Mouse (Mus musculus): ENCODE measurements around the gene Tspan4. TPM values are rescaled to one million over a fixed set of nuclear protein-coding genes. Genes with fewer than 3 reads are reported as not detected.

Gene Tspan4
- 10 to 100 TPM in 2 of 4 experiments, 1 to 10 TPM in 2; 8.1 to 15.1 (median 11.9) TPM for total RNA-seq (2022)

DNA sequence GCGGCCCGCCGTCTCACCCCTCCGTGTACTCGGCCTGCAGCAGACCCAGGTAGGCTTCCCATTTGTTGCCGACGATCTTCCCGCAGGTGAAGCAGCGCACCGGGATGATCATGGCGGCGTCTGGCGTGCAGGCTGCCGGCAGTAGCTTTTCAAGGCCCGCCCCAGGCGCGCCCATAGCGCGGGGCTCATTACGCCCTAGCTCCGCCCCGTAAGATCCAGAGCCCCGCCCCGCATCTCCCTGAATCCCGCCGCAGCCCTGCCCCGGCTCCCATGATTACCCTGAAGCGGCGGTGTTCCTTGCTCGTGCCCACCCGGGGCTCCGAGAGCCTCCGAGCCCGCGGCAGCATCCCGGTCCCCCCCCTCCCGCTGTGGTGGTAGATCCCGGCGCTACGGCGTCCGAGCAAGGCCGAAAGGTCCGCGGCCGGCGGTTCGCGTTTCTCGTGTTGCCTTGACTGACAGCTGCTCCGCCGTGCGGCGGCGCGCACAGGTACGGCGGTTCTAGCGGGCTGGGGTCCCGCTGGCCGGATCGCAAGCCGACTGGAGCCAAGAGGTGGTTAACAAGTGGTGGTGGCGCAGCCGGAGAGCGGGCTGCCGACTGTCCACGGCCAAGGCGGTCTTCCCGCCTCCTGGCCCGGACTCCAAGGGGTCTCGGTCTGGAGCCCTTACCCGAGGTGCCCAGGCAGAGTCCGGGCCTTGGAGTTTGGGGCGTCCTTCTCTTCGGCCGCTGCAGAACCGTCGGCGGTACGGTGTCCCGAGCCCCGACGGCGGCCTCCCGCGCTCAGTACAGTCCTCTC is at the start of gene Tspan4, which contains the start of gene Polr2l:
Tspan4 (plus strand) TSS at position 230 of the 794 bp plus-strand sequence.
Polr2l (minus strand) TSS at position 122 of the 794 bp plus-strand sequence.
- DNase-seq (ENCODE audit: low spot score in 2 of 2), result peak; percentile 75 to 82

GRCm38 (mm10) chr7:141426948-141427730 is 47.9 kb upstream of the Tspan4 start:
- DNase-seq (ENCODE audit: low spot score in 2 of 2), result no peak

GRCm38 (mm10) chr7:141428701-141429100 is 46.3 kb upstream of the Tspan4 start:
- no peak for DNase-seq (ENCODE audit: low spot score in 2 of 2)

DNA sequence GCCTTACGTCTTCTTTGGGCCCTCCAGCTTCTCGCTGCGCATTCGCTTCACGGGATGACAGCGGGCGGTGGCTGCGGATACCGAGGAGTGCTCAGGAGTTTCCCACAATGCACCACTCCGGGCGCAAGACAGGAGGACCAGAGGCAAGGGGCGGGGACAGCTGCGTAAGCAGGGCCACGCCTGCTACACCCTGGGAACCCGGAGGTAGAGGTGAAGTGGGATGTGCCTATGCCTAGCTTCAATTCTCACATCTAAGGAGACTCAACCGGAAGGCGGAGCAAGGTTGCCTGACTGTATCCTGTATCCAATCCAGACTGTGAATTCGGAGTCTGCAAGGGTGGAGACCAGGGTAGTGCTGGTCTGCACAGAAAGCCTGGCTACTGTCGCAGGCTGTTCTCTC is 45.7 kb upstream of the Tspan4 start, which contains the start of gene Cend1:
Cend1 (minus strand) TSS at position 182 of the 400 bp plus-strand sequence.
- no peak for DNase-seq (ENCODE audit: low spot score in 2 of 2)

- no peak for DNase-seq (ENCODE audit: low spot score in 2 of 2)
Measured at GRCm38 (mm10) chr7:141429840-141430584, 45.0 kb upstream of the Tspan4 start.

- DNase-seq (ENCODE audit: low spot score in 2 of 2), result no peak
Measured at GRCm38 (mm10) chr7:141430585-141431240, 44.3 kb upstream of the Tspan4 start.

DNA sequence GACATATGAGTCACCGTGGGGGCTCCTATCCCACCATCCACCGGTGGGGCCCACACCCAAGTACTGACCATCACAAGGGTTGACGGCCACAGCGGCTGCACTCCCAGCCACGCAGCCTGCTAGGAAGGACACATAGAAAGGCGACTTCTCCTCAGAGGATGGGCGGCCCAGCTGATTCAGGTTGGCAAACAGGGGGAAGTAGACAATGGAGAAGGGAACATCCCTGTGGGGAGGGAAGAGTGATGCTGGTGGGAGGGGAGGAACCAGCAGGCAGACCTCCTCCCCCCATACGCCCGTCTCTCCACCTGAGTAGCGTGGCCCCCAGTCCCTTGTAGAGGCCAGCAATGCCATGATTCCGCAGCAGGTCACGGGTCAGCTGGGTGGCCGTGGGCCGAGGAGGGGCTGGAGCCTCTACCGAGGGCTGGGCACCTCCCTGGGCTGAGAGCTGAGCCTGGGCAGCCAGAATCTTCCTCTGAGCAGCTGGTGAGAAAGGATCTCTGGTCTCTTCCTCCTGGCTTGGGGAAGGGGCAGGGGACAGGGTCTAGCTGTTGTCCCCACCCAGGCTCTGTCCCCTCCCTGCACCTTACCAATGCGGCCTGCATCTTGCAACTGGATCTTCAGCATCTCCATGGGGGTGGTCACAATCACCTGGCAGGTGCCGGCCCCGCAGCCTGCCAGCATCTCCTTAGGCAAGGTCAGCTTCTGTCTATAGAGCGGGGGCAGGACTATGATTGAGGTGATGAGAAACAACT is 43.4 kb upstream of the Tspan4 start:
- DNase-seq (ENCODE audit: low spot score in 2 of 2), result no peak

- no peak for DNase-seq (ENCODE audit: low spot score in 2 of 2)
Measured at GRCm38 (mm10) chr7:141432186-141432611, 42.8 kb upstream of the Tspan4 start.

GRCm38 (mm10) chr7:141432741-141433516 is 42.1 kb upstream of the Tspan4 start:
- DNase-seq (ENCODE audit: low spot score in 2 of 2), result no peak

GRCm38 (mm10) chr7:141433517-141434400 is 41.3 kb upstream of the Tspan4 start:
- DNase-seq (ENCODE audit: low spot score in 2 of 2), result no peak

GRCm38 (mm10) chr7:141434464-141434863 is 40.6 kb upstream of the Tspan4 start:
- DNase-seq (ENCODE audit: low spot score in 2 of 2), result no peak

- DNase-seq (ENCODE audit: low spot score in 2 of 2), result no peak
Measured at GRCm38 (mm10) chr7:141435129-141435855, 39.7 kb upstream of the Tspan4 start.

- no peak for DNase-seq (ENCODE audit: low spot score in 2 of 2)
Measured at GRCm38 (mm10) chr7:141435856-141436522, 39.1 kb upstream of the Tspan4 start.

DNA sequence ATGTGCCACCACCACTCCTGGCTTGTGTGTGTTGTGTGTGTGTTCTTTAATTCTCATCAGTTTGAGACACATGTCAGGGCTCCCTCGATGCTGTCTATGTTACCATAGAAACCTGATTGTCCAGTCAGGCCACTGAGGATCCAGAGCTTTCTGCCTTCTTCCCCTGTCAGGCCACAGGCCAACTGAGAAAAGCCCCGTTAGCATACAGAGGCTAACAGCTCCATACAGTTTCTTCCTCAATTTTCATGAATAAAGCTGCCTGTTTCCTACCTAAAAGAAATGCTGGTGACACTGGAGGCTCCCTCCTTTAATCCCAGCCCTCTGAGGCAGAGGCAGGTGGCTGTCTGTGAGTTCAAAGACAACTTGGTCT is 38.5 kb upstream of the Tspan4 start:
- no peak for DNase-seq (ENCODE audit: low spot score in 2 of 2)

DNA sequence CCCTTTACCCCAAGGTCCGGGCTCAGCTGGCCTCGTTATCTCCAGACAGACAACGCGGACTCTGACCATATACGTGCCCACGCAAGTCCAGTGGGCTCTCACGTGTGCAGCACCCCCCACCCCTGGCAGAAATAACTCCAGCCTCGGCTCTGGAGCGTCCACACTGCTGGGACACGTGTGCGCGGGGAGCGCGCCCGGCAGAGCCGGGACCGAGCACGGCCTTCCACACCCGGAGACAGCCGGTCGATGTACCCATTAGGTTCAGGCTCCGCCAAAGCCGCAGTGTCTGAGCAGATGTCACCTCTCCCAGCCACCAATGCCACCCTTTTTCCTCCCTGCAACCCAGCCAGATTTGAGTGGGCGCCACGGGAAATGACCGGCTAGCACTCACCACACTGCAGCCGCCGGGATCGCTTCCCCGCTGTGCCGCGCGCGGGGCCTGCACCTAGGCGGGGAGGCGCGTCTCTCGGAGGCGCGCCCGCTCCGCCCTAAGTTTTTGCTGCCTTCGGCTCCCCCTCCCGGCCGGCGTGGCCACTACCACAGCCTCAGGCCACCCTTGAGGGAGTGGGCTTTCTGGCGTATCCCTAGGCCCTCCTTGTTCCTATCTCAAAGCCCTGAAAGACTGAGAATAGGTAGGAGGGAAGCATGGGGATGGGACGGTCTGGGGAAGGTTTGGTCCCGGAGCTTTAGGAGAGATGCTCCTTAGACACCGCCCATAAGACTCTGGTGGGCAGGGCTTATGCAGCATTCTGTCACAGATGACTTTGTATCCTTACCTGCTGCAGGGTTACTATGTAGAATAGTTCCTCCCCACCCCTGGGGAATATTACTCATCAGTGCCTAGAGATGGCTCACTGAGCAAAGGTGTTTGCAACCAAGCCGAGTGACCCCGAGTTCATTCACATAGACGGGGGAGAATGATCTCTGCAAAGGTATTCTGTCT is 37.6 kb upstream of the Tspan4 start, which contains the start of gene Slc25a22:
Slc25a22 (minus strand) TSS at position 715 of the 943 bp plus-strand sequence.
- DNase-seq (ENCODE audit: low spot score in 2 of 2), result peak; percentile 65 to 68
